Mouse (Mus musculus) liver, postnatal 0 days (tissue): ENCODE measurements around the gene Tmem141. TPM values are rescaled to one million over a fixed set of nuclear protein-coding genes. Genes with fewer than 3 reads are reported as not detected.

Experiments used
- ATAC-seq: fragments of 200-750 bp; cut with Nextera tagmentation; 2 replicates; pipeline ENCODE4 v1.8.0; 2017; ENCODE audit warnings: mild to moderate bottlenecking, moderate library complexity
- DNase-seq: peaks from one replicate; pipeline ENCODE4 v3.0.0-alpha.2; 2016
- H3K27ac ChIP-seq: fragments of 300-500 bp; sonication (generic); 2 replicates; pipeline ENCODE4 v1.5.1; 2014; ENCODE audit warnings: antibody characterized with exemption, moderate library complexity, mild to moderate bottlenecking, low read depth
- H3K27me3 ChIP-seq: fragments of 300-500 bp; sonication (generic); 2 replicates; pipeline ENCODE4 v1.6.1; 2014; ENCODE audit warnings: low read length, control low read depth, mixed read lengths; ENCODE audit not compliant: insufficient read depth
- H3K36me3 ChIP-seq: fragments of 300-500 bp; sonication (generic); replicated peaks from 2 replicates; pipeline ENCODE4 v1.6.1; 2014; ENCODE audit warnings: mild to moderate bottlenecking, control low read depth, low read length, moderate library complexity, mixed read lengths; ENCODE audit not compliant: insufficient read depth
- H3K4me1 ChIP-seq: fragments of 300-500 bp; sonication (generic); 2 replicates; pipeline ENCODE4 v1.6.1; 2014; ENCODE audit warnings: antibody characterized with exemption, mild to moderate bottlenecking, control low read depth; ENCODE audit not compliant: insufficient read depth
- H3K4me2 ChIP-seq: fragments of 300-500 bp; sonication (generic); 2 replicates; pipeline ENCODE4 v1.6.1; 2014; ENCODE audit warnings: low read depth, mild to moderate bottlenecking, low read length, moderate library complexity, mixed read lengths
- H3K4me3 ChIP-seq: fragments of 300-500 bp; sonication (generic); 2 replicates; pipeline ENCODE4 v1.5.1; 2014; ENCODE audit warnings: low read depth, low read length
- H3K9ac ChIP-seq: fragments of 300-500 bp; sonication (generic); replicated peaks from 2 replicates; pipeline ENCODE4 v1.6.1; 2014; ENCODE audit warnings: mild to moderate bottlenecking, moderate library complexity
- H3K9me3 ChIP-seq: fragments of 300-500 bp; sonication (generic); 2 replicates; pipeline ENCODE4 v1.6.1; 2016; ENCODE audit warnings: mild to moderate bottlenecking, control low read depth, low read length, mixed read lengths
- CTCF ChIP-seq: sonication (generic); IDR thresholded peaks from 2 replicates; pipeline ENCODE4 v1.5.1; 2016; ENCODE audit warnings: antibody characterized with exemption, low read depth
- EP300 ChIP-seq: IDR thresholded peaks from 2 replicates; pipeline ENCODE4 v1.6.1; 2016; ENCODE audit warnings: antibody characterized with exemption, low read depth, mild to moderate bottlenecking
- WGBS: fragments of 180-500 bp; shearing (Covaris S2); extraction: QIAGEN DNeasy Blood & Tissue Kit; methylation state at CpG from one replicate; pipeline ENCODE4 v1.1.7; 2014; ENCODE audit not compliant: insufficient replicate concordance; 5-methylcytosine and 5-hydroxymethylcytosine counted together
- polyA plus RNA-seq: library from polyadenylated mRNA; unstranded; fragments of >200 nt; fragmentation: Nextera tagmentation; extraction: Ambion mirVana; gene quantifications from 2 replicates; pipeline ENCODE4 v1.2.1, GENCODE M21; 2015

Gene Tmem141
- polyA plus RNA-seq, 1 experiment from 2014 or later, result 43.3 TPM

GRCm38 (mm10) chr2:25616398-25616797, 5.4 kb downstream of the Tmem141 start:
- Histone ChIP-seq H3K4me3 (no peak overlapping the region), H3K4me2 (no peak overlapping the region)

GRCm38 (mm10) chr2:25608671-25609070, 13.1 kb downstream of the Tmem141 start:
- Histone ChIP-seq H3K4me3 (peak overlapping the region; percentile 90), H3K9me3 (no peaks in the 10 kb centered on the region), H3K9ac (no peak overlapping the region; the same call in 1 of the 2 replicates), H3K27me3 (no peaks in the 10 kb centered on the region), H3K36me3 (no peaks in the 10 kb centered on the region), H3K4me2 (peak overlapping the region; percentile 92), H3K27ac (no peak overlapping the region), H3K4me1 (peaks cover 21% of the 10 kb centered on the region)
- TF ChIP-seq EP300 (no peak), CTCF (no peak)
- WGBS, result 55% methylated on average over 10 of the region's 10 CpGs
- DNase-seq (no peak), ATAC-seq (peak; percentile 9)

More at GRCm38 (mm10) chr2:25616398-25616797, 5.4 kb downstream of the Tmem141 start:
- Histone ChIP-seq H3K4me1 (peaks cover 5% of the 10 kb centered on the region), H3K9ac (no peak overlapping the region), H3K9me3 (no peaks in the 10 kb centered on the region), H3K27me3 (peaks cover 23% of the 10 kb centered on the region; the same call in 1 of the 2 replicates), H3K36me3 (0 out of 2 replicates have a peak, but pooled peaks cover 4% of the 10 kb centered on the region), H3K27ac (no peak overlapping the region)
- ATAC-seq (no peak), DNase-seq (no peak)
- WGBS, result 19% methylated on average over 22 of the region's 22 CpGs
- TF ChIP-seq EP300 (no peak), CTCF (no peak)

GRCm38 (mm10) chr2:25607761-25608622, 13.8 kb downstream of the Tmem141 start, which contains the start of gene Rabl6:
TSS of gene Rabl6 (minus strand) at chr2:25608521.
- H3K4me3 ChIP-seq, result peak within 1 kb of the TSS; percentile 90

GRCm38 (mm10) chr2:25602526-25602925, 19.3 kb downstream of the Tmem141 start:
- Histone ChIP-seq H3K27me3 (no peaks in the 10 kb centered on the region), H3K36me3 (peaks cover 42% of the 10 kb centered on the region), H3K4me3 (no peak overlapping the region), H3K4me2 (no peak overlapping the region), H3K9ac (no peak overlapping the region), H3K27ac (no peak overlapping the region), H3K4me1 (peaks cover 14% of the 10 kb centered on the region), H3K9me3 (no peaks in the 10 kb centered on the region)
- ATAC-seq (no peak), DNase-seq (no peak)
- 89% methylated on average over 5 of the region's 5 CpGs for WGBS
- TF ChIP-seq CTCF, result no peak
- TF ChIP-seq EP300, result no peak

More at GRCm38 (mm10) chr2:25607761-25608622, 13.8 kb downstream of the Tmem141 start, which contains the start of gene Rabl6:
- peak within 1 kb of the TSS; percentile 91 for H3K27ac ChIP-seq
- H3K4me2 ChIP-seq, result peak within 1 kb of the TSS; percentile 92
- peak within 1 kb of the TSS; percentile 98 for H3K9ac ChIP-seq
- H3K27me3 ChIP-seq, result no peaks in the 10 kb centered on the region
- no peaks in the 10 kb centered on the region for H3K9me3 ChIP-seq
- H3K4me1 ChIP-seq, result peaks cover 21% of the 10 kb centered on the region
- under 1% methylated on average over 77 of the region's 80 CpGs for WGBS
- DNase-seq (peak; percentile 87), ATAC-seq (peak; percentile 93)
- no peaks in the 10 kb centered on the region for H3K36me3 ChIP-seq
- no peak for TF ChIP-seq CTCF
- no peak for TF ChIP-seq EP300

- DNase-seq, result no peak
- Histone ChIP-seq H3K9ac (no peak overlapping the region), H3K27ac (peak overlapping the region; percentile 49; the same call in 1 of the 2 replicates), H3K27me3 (no peaks in the 10 kb centered on the region), H3K36me3 (peaks cover 63% of the 10 kb centered on the region), H3K4me1 (no peaks in the 10 kb centered on the region; the same call in none of the 2 replicates), H3K4me2 (no peak overlapping the region), H3K9me3 (no peaks in the 10 kb centered on the region), H3K4me3 (no peak overlapping the region)
- ATAC-seq, result peak; percentile 95
- TF ChIP-seq EP300, result peak; percentile 33; the same call in 1 of the 2 replicates
- TF ChIP-seq CTCF, result no peak
- 69% methylated on average over 2 of the region's 2 CpGs for WGBS
Observed at GRCm38 (mm10) chr2:25600037-25600436, 21.8 kb downstream of the Tmem141 start.

- Histone ChIP-seq H3K4me1 (no peaks in the 10 kb centered on the region; the same call in none of the 2 replicates), H3K27ac (no peak overlapping the region), H3K36me3 (peaks cover 70% of the 10 kb centered on the region), H3K9me3 (no peaks in the 10 kb centered on the region), H3K4me2 (no peak overlapping the region), H3K9ac (no peak overlapping the region), H3K4me3 (no peak overlapping the region), H3K27me3 (no peaks in the 10 kb centered on the region)
- DNase-seq, result no peak
- TF ChIP-seq EP300 (no peak), CTCF (no peak)
- 85% methylated on average over 1 of the region's 1 CpGs for WGBS
- ATAC-seq, result no peak
Observed at GRCm38 (mm10) chr2:25598749-25599148, 23.1 kb downstream of the Tmem141 start.
